Mouse (Mus musculus) layer of hippocampus, adult 2 months (tissue): ENCODE results near the gene Rorc. TPM values are rescaled to one million over a fixed set of nuclear protein-coding genes. Genes with fewer than 3 reads are reported as not detected.
A peak's percentile ranks its signal among the peaks of the same experiment; 100 is the strongest.

Experiments
- DNase-seq, 2 experiments: peaks; one replicate each; pipeline ENCODE4 v3.0.0; 2022; ENCODE audit warnings: low spot score in 2 of 2
- H3K27ac ChIP-seq: fragments of 200-600 bp; 2 replicates; pipeline ENCODE4 v1.8.1; 2022
- H3K4me3 ChIP-seq: fragments of 200-600 bp; 2 replicates; pipeline ENCODE4 v1.8.1; 2022; ENCODE audit warnings: mild to moderate bottlenecking
- CTCF ChIP-seq: fragments of 200-600 bp; conservative IDR thresholded peaks from 2 replicates; pipeline ENCODE4 v1.8.1; 2022; ENCODE audit warnings: antibody characterized with exemption, mild to moderate bottlenecking, moderate library complexity
- total RNA-seq, 2 experiments: library from RNA; stranded (reverse); gene quantifications; 2 replicates each; pipeline ENCODE4 v1.2.3; 2021

Gene Rorc
- total RNA-seq, 2 experiments from 2014 or later: 0.97 to 1.0 TPM

DNA sequence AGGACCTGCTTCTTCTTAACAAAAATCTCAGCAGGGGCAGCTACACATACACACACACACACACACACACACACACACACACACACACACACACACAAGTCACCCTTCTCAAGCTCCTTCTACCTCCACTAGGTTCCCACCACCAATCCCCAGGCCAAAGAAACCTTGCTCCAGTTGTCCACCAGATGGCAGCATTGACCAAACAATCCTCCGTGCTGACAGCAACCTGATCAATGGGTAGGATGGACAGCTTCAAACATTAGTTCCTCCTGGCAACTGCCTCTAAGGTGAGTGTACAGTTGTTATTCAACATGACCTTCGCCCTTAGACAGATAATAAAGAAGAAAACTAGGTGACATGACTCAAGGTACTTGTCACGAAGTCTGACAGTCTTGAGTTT, 5.8 kb upstream of the Rorc start:
- peak; percentile 79 for TF ChIP-seq CTCF
- peak; percentile 85 to 90 for DNase-seq
- Histone ChIP-seq H3K4me3 (no peak overlapping the region), H3K27ac (no peak overlapping the region)

DNA sequence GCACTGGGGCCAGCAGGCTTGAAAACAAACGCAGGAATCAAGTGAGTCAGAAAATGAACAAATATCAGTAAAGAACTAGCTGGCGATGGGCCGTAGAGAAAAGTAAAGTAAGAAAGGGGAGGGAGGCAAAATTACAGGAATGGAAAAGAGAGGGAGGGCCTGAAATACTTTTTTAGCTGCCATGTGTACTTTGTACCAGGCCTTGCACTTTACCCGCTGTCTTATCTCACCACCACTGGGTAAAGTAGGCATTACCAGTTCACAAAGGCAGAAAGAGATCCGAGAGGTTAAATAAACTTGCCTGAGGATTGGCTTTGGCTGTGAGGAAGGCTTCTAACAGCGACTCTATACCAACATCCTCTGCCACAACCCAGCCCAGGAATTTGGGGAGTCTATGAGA, 5.1 kb upstream of the Rorc start:
- Histone ChIP-seq H3K4me3 (no peak overlapping the region), H3K27ac (no peak overlapping the region)
- no peak for TF ChIP-seq CTCF
- no peak for DNase-seq

DNA sequence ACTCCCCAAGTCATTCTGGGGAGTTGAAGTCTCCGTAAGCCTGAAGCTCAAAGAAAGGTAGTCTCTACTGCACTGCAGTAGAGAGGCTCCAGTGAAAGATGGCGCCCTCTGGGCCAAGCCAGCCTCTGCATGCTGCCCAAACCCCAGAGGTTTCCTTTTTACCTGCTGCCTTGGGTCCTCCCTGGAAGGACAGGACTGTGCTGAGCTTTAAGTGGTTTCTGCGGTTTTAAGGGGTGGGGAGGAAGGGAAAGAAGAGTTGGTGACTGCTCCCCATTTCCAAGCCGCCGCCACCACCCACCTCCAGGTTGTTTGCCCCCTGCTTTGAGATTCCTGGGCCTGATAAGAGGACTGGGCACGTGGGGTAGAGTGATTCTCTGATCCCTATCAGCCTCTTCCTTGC, 4.0 kb upstream of the Rorc start:
- no peak overlapping the region for H3K27ac ChIP-seq
- H3K4me3 ChIP-seq: no peak overlapping the region
- TF ChIP-seq CTCF: no peak
- no peak for DNase-seq

DNA sequence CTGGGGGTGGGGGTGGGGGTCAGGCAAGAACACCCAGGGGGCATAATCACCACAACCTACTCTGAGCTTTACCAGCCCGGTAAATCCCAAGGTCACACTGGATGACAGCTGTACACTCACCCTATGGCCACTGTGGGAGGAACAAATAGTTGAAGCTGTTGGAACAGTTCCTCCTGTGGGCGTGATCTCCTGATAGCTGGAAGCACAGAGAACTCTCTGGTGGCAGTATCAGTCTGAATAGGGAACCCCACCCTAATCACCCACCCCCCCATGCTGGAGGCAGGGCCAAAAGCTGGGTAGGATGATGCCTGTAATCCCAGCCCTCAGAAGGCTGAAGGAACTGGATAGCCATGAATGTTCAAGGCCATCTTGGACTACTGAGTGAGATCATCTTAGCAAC, 2.9 kb upstream of the Rorc start:
- H3K27ac ChIP-seq: no peak overlapping the region
- no peak for DNase-seq
- no peak overlapping the region for H3K4me3 ChIP-seq
- no peak for TF ChIP-seq CTCF

DNA sequence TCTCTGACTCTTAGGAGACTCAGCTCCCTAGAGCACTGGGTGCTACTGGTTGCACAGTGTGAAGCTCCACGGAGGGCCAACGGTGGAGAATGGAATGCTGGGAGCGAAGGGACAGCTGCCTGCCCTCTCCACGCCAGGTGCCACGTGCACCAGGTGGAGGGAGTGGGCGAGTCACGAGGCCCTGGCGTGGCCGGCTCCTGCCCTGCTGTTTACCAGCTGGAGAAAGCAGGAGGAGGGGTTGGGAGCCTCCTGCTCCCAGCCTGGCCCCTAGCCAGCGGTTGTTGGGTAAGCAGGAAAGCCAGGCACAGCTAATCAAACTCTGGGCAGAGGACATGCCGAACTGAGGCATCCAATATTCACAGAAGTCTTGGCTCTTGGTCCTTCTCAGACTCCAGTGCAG, 957 bp upstream of the Rorc start:
- peak in 1 of 2 experiments; percentile 51 for DNase-seq
- no peak for TF ChIP-seq CTCF
- H3K4me3 ChIP-seq: peak overlapping the region; percentile 38
- peak overlapping the region; percentile 46; the same call in 1 of the 2 replicates for H3K27ac ChIP-seq

DNA sequence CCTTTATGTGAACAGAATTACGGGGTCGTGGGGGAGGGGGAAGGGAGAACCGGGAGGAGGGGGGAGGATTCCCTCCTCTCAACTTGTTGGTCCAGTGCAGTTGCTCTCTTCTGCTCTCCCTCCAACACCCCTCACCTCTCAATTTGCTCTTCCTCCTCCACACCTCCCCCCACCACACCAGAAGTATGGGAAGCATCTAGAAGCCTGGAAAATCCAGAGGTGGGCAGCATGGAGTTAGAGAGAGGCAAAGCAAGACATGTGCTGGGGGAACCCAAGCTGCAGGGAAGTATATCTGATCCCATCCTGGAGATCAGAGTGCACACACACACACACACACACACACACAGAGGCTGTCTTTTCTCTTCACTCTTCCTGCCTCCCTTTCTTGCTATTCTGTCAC, 556 bp upstream of the Rorc start:
- no peak for DNase-seq
- no peak for TF ChIP-seq CTCF
- H3K27ac ChIP-seq: no peak overlapping the region
- H3K4me3 ChIP-seq: no peak overlapping the region; the same call in 1 of the 2 replicates

DNA sequence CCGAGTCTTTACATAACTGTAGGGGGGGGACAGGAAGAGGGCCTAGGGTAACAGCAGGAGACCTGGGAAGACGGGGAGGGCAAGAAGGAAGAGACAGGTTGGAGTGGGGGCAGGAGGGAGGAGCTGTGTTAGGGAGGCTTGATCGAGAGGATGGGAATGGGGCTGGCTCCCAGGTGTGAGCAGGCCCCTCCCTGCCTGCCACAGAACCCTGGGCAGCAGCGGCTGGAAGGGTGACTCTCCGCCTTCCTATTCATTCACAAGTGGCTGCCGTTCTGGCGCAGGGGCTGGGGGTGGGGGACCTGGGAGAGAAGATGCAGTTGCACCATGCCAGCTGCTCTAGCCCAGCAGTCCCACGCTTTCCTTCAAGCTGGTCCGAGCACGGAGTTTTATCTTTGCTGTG, 496 bp downstream of the Rorc start:
- peak overlapping the region; percentile 24; the same call in 1 of the 2 replicates for H3K4me3 ChIP-seq
- no peak for TF ChIP-seq CTCF
- DNase-seq: no peak
- no peak overlapping the region for H3K27ac ChIP-seq

DNA sequence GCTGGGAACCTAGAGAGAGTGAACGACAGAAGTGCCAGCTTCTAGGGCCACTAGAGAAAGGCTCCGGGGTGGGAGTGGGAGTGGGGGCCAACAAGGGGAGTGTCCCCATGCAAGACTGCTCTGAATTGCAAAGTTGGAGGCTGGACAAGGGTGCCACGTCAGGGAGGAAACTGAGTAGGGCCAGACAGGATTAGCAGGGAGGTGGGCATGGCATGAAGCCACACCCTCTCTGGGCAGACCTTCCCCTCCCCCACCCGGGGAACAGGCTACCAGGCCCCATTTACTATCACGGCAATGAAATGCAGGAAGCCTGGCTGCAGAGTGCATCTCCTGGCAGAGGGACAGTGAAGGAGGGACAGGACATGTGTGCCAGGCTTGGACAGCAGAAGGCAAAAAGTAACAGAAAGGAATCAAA, 1.0 kb downstream of the Rorc start:
- no peak for TF ChIP-seq CTCF
- Histone ChIP-seq H3K4me3 (no peak overlapping the region), H3K27ac (no peak overlapping the region)
- no peak for DNase-seq

DNA sequence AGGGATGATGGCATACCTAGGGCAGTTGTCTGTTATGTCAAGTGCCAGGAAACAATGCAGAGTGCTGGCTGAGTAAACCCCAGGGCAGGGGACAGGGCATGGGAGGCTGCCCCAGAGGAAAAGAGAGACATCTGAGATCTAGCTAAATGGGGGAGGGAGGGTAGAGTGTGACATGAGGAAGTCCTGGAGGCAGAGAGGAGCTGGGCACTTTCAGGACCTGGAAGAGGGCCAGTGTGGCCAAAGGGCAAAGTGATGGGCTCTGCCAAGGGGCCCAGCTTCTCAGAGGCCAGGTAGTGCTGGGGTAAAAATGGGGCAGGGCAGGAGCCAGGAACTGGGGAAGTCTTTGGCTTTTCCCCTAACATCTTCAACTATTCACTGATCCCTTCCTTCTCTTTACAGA, 2.0 kb downstream of the Rorc start:
- DNase-seq: no peak
- H3K4me3 ChIP-seq: no peak overlapping the region
- no peak for TF ChIP-seq CTCF
- H3K27ac ChIP-seq: no peak overlapping the region

DNA sequence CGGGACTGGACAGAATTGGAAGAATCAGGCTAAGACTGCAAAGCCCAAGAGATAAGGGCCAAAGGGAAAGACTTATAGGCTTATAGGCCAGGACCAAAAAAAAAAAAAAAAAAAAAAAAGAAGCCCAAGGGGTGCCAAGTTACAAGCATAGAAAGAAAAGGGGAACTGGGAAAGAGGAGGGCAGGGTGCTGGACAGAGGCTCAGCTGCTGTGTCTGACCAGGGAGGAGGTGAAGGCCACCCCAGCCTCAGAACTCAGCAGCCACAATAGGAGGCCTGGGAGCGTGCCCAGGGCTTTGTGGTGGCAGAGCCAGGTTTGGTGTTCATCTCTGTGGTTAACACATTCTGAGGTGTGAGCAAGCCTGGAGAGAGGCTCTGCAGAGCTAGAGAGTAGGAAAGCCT, 2.6 kb downstream of the Rorc start:
- no peak for TF ChIP-seq CTCF
- no peak for DNase-seq
- Histone ChIP-seq H3K4me3 (no peak overlapping the region), H3K27ac (no peak overlapping the region)

DNA sequence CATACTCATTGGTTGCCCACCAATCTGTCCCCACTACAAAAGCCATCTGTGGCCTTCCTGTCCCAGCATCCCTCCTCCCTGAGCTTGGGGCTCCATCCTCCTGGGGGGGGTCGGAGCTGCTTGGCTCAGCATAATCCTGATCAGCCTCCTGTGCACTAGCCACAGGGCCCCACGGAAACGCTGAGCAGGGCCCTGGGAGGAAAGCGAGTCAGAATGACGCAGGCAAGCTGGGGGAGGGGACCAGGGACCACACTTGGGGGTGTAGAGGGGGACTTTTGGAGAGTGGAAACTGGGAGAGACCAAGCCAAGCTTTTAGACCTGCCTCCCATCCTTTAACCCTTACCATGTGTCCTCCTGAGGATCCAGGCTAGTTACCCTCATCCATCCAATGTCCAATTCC, 3.3 kb downstream of the Rorc start:
- H3K27ac ChIP-seq: no peak overlapping the region
- TF ChIP-seq CTCF: no peak
- no peak for DNase-seq
- H3K4me3 ChIP-seq: no peak overlapping the region

DNA sequence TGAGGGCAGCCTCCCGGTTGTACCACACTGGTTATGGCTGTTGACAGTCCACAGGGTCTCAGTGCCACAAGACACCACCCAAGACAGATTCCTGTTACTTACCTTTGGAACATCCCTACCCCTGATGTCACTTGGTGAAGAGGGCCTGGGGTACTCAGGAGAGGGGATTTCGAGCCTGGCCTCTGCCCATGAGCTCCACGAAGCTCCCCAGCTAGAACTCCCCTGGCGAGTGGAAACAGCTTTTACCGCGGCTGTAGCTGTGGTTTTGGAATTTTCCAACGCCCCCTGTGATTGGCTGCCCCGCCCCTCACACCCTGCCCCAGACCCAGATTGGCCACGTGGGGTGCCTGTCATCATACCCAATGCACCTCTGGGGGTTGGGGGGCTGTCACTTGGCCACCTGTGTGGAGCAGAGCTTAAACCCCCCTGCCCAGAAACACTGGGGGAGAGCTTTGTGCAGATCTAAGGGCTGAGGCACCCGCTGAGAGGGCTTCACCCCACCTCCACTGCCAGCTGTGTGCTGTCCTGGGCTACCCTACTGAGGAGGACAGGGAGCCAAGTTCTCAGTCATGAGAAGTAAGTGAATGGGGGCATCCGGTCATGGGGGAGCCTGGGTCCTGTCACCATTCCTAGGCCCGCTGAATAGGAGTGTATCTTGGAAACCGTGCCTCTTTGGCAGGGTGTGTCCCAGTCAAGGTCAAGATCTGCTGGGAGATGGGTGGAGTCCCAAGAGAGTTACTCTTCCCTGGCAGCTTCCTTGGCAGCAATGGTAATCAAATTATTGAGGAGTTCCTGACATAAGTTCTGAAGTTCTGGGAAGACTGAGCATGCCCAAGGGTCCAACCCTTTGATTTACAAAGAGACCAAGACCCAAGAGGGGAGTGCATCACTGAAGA, 4.7 kb downstream of the Rorc start:
- DNase-seq: no peak
- no peak overlapping the region for H3K4me3 ChIP-seq
- no peak for TF ChIP-seq CTCF
- no peak overlapping the region for H3K27ac ChIP-seq

DNA sequence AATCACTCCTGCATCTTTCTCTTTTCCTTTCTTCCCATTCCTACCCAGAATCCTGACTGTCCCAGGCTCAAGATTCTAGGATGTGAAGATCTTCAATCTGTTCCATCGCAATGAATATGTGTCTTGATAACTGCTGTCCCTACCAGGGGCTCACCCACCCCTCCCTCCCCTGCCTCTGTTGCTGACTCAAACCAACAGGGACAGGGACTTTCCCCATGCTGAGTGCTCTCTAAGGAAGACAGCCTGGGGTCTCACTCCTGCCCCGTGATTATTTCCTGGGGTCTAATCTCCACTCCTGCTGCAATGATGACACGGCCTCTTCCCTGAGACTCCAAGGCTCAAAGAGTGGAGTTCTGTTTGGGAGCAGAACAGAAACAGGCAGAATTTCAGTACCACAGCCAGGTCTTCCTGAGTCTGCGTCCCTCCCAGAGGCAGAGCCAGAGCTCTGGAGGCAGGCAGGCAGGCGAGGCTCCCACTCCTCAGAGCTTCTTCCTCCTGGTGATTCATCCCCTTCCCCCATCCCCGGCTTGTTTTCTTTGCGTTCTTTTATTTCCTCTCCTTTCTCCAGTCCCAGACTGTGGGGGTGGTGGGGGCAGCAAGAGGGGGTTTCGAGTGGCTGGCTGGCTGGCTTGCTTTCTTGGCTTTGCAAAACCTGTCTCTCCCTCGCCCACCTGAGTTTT, 7.4 kb downstream of the Rorc start:
- Histone ChIP-seq H3K4me3 (no peak overlapping the region), H3K27ac (no peak overlapping the region)
- TF ChIP-seq CTCF: no peak
- DNase-seq: no peak

DNA sequence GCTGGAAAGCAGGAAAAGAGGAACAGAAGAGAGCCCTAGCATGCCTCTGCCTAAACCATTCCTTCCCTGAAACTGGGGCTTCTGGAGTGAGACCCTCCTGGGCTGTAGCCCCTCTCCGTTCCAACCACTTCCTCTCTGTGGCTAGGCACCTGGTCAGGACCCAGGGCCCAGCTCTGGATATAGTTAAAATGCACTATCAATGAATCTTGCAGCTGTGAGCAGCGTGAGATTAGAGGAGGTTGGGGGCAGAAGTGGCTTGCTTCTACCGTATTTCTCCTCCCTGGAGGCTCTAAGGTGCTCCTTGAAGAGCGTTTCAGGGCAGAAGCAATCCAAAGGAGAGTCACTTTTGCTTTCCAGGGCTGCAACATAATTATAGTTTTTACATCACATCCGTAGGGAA, 9.7 kb downstream of the Rorc start:
- Histone ChIP-seq H3K4me3 (no peak overlapping the region), H3K27ac (no peak overlapping the region)
- no peak for DNase-seq
- TF ChIP-seq CTCF: no peak
